Mouse (Mus musculus): ENCODE measurements around the gene Nceh1. TPM values are rescaled to one million over a fixed set of nuclear protein-coding genes. Genes with fewer than 3 reads are reported as not detected.
A peak's percentile ranks its signal among the peaks of the same experiment; 100 is the strongest.
"Not testable (repeated sequence)": the region's sequence is repeated elsewhere in the genome, so short reads cannot be mapped to it uniquely, and the experiment has no call there.

Nceh1 gene
- polyA plus RNA-seq, 1 experiment from 2014 or later = 5.4 TPM

DNA sequence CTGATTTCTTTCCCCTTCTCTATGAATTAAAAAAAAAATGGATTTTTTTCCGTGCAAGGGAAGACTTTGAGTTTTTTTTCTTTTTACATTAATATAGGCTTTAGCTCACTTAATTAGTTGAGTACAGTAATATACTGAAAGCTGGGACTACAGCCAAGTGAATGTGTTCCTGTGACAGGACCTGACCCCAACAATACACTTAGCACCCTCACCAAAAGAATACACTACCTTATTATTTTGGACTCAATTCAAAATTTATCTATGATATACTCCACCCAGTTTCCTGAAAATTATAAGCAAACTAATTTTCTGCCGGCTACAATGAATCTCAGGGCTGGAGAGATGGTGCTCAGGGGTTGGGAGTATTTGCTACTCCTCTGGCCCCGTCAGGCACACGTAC, 86.4 kb downstream of the Nceh1 start:
- Histone ChIP-seq H3K4me2 (replicated peaks) (no peak overlapping the region), H3K27me3 (no peaks in the 10 kb centered on the region), H3K4me3 (replicated peaks) (no peak overlapping the region), H3K9ac (no peak overlapping the region), H3K9me3 (replicated peaks) (no peaks in the 10 kb centered on the region), H3K27ac (replicated peaks) (no peak overlapping the region), H3K4me1 (no peaks in the 10 kb centered on the region), H3K36me3 (no peaks in the 10 kb centered on the region)
- ATAC-seq (ENCODE audit: insufficient number of reproducible peaks, low FRiP score, low TSS enrichment, low read depth) = no peak
- WGBS = 79% methylated on average over 4 of the region's 4 CpGs

DNA sequence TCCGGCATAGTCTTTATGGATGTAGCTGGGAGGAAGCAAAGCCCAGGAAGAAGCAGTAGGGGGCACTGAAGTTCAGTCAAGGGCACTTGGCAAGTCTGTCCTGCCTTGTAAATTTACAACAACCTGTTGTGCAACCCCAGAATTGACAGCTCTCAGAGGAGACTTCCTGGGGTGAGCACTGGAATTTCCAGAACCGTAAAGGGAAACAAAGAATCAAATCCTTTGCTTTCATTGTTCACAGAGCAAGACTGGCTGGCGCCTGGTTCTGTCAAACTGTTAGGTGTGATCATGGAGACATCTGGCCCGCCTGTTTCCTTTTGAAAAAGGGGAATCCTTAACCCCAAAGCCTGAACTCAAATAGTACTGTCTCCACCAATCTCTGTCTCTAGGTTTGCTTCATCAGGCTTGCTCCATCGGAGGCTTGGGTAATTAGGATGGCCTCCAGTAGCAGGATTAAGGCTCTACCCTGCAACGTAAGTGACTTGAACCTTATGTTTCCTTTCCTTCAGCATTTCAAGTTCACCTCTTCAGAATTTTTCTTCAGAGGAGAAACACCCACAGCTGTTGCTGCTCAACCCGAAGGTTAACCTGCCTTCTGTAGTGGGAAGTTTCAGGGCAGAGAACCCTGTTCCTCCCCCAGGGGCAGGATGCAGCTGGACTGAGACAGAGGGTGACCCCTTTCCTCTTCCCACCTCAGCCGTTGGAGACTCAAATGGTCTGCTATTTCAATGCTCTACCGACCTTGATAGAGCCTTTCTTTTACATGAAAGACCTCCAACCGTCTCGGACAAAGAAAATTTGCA, 87.6 kb downstream of the Nceh1 start:
- 27% methylated on average over 11 of the region's 11 CpGs for WGBS
- Histone ChIP-seq H3K27ac (replicated peaks) (no peak overlapping the region; the same call in 1 of the 2 replicates), H3K36me3 (no peaks in the 10 kb centered on the region), H3K27me3 (no peaks in the 10 kb centered on the region), H3K9ac (no peak overlapping the region), H3K4me3 (replicated peaks) (no peak overlapping the region), H3K4me1 (no peaks in the 10 kb centered on the region), H3K4me2 (replicated peaks) (no peak overlapping the region), H3K9me3 (replicated peaks) (no peaks in the 10 kb centered on the region)
- no peak; the same call in 1 of the 2 replicates for ATAC-seq (ENCODE audit: insufficient number of reproducible peaks, low FRiP score, low TSS enrichment, low read depth)

DNA sequence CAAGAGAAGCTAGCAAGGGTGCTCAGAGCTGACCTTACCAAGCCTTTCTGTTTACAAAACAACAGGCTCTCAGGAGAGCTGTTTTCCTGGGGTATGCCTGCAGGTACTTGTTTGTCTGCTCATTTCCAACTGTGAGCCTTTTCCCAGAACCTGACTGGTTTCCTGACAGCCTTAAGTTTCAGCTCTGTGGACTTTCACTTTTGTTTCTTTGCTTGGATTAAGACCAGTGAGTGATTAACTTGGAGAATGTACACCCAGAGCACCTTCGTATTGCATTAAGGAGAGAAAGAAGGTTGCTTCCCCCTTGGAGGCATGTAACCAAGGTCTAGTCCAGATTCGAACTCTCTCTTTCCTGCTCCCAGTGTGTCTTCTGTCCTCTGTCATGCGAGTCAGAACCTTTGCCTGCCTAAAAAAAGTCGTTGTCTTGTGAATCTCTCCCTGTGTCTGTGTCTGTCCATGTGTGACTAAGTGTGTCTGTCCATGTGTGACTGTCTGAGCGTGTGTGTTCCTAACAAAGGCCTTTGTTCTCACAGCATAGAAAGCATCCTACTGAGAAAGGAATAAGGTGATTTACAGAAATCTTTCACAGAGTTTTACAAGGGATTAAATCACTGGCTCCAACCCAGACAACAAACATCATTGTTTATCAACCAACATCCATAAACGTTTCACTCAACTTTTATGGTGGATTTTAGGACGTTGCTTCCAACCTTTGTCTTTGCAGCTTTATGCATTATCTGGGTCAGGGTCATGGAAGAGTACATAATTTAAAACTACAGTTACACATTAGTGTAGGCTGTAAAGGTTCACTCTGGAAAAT, 90.4 kb downstream of the Nceh1 start:
- H3K4me1 ChIP-seq = no peaks in the 10 kb centered on the region
- no peaks in the 10 kb centered on the region for H3K9me3 ChIP-seq (replicated peaks)
- H3K9ac ChIP-seq = no peak overlapping the region
- H3K4me2 ChIP-seq (replicated peaks) = no peak overlapping the region
- no peaks in the 10 kb centered on the region for H3K27me3 ChIP-seq
- no peak for ATAC-seq (ENCODE audit: insufficient number of reproducible peaks, low FRiP score, low TSS enrichment, low read depth)
- H3K27ac ChIP-seq (replicated peaks) = no peak overlapping the region
- 28% methylated on average over 7 of the region's 7 CpGs for WGBS
- no peaks in the 10 kb centered on the region for H3K36me3 ChIP-seq
- no peak overlapping the region for H3K4me3 ChIP-seq (replicated peaks)

DNA sequence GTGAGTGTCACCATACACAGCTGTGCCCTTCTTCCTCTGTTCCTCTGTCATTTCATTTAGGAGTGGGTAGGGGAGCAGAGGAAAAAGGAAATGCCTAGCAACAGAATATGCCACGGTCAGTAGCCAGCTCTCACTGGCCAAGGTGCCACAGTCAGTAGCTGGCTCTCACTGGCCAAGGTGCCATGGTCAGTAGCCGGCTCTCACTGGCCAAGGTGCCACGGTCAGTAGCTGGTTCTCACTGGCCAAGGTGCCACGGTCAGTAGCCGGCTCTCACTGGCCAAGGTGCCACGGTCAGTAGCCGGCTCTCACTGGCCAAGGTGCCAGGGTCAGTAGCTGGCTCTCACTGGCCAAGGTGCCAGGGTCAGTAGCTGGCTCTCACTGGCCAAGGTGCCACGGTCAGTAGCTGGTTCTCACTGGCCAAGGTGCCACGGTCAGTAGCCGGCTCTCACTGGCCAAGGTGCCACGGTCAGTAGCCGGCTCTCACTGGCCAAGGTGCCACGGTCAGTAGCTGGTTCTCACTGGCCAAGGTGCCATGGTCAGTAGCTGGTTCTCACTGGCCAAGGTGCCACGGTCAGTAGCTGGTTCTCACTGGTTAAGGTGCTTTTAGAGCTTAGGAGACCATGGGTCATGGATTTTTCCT, 96.6 kb downstream of the Nceh1 start:
- not testable (repeated sequence) for H3K9ac ChIP-seq; H3K27me3 ChIP-seq; H3K4me1 ChIP-seq; H3K36me3 ChIP-seq; ATAC-seq (ENCODE audit: insufficient number of reproducible peaks, low FRiP score, low TSS enrichment, low read depth); H3K4me2 ChIP-seq (replicated peaks); H3K4me3 ChIP-seq (replicated peaks); H3K27ac ChIP-seq (replicated peaks); H3K9me3 ChIP-seq (replicated peaks)
- 94% methylated on average over 14 of the region's 14 CpGs for WGBS

DNA sequence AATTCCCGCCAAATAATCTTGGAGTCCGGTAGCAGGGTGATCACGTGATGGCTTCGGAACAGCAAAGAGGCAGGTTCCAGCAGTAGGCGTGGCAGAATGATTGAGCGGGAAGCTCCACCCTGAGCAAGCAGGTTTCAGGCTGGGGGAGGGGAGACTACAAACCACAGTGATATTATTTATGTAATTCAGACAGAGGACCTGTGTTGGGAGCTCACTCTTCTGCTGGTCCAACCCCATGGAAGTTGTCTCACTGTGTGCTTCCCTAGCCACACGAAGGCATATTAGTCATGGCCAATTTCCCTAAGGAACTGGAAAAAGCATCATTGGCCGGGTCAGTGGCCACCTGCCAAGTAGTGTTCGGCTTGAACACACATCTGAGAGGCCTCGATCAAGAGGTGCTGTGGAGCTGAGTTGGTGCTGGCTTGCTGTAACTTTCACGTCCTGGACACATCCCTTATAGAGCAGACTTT, 97.5 kb downstream of the Nceh1 start:
- no peak overlapping the region for H3K4me2 ChIP-seq (replicated peaks)
- no peak overlapping the region for H3K4me3 ChIP-seq (replicated peaks)
- H3K27ac ChIP-seq (replicated peaks) = no peak overlapping the region
- H3K9me3 ChIP-seq (replicated peaks) = no peaks in the 10 kb centered on the region
- H3K27me3 ChIP-seq = no peaks in the 10 kb centered on the region
- H3K36me3 ChIP-seq = no peaks in the 10 kb centered on the region
- no peak overlapping the region for H3K9ac ChIP-seq
- 0 out of 2 replicates have a peak, but pooled peaks have one; percentile 29 for ATAC-seq (ENCODE audit: insufficient number of reproducible peaks, low FRiP score, low TSS enrichment, low read depth)
- 59% methylated on average over 11 of the region's 11 CpGs for WGBS
- H3K4me1 ChIP-seq = peaks cover 8% of the 10 kb centered on the region

DNA sequence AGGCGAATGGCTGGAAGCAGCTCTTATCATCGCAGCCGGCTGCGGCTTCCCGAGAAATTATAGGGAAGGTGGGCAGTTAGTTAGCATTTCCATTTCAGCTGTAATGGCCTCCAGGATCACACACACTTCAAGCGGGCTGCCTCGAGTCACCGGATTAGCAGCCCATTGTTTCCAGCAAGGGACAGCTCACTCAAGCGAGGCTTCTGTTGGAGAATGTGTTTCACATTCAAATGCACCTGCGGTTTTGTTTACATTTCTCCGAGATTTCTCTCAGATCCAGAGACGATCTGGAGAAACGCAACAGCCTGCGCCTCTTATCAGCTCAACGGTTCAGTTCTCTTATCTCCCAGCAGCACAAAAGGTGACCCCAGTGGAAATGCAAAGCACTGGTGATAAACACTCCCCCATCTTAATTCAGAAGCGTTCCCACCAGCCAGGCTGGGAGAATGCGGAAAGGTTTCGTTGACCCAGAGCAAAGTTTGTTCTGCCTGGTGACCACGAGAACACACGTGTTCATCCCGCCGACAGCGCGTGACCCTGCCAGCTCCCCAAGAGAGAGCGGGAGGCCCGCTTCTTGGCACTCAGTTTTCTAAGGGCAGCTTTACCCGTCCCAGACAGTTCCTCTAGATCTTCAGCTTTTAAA, 100.4 kb downstream of the Nceh1 start:
- Histone ChIP-seq H3K27ac (replicated peaks) (no peak overlapping the region), H3K4me3 (replicated peaks) (peak overlapping the region; percentile 22; the same call in 1 of the 2 replicates), H3K9me3 (replicated peaks) (no peaks in the 10 kb centered on the region), H3K9ac (no peak overlapping the region), H3K27me3 (no peaks in the 10 kb centered on the region), H3K36me3 (no peaks in the 10 kb centered on the region), H3K4me2 (replicated peaks) (peak overlapping the region; percentile 51), H3K4me1 (peaks cover 8% of the 10 kb centered on the region)
- no peak for ATAC-seq (ENCODE audit: insufficient number of reproducible peaks, low FRiP score, low TSS enrichment, low read depth)
- WGBS = 3% methylated on average over 27 of the region's 27 CpGs

DNA sequence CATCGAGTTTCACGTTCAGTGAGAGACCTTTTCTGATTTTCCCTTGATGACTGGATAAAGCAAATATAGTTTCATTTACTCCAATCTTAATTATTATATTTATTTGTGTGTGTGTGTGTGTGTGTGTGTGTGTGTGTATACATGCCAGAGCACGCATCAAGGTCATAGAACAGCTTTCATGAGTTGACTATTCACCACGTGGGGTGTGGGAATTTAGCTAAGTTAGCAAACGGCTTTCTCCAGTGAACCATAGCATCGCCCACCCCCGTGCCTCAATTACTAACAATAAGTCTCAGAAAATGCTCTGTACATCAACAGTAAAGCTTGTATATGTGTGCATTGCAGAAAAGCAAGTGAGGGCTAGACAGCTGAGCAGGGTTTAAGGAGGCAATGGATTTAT, 101.0 kb downstream of the Nceh1 start:
- H3K27me3 ChIP-seq = no peaks in the 10 kb centered on the region
- H3K27ac ChIP-seq (replicated peaks) = no peak overlapping the region
- no peaks in the 10 kb centered on the region for H3K9me3 ChIP-seq (replicated peaks)
- H3K4me3 ChIP-seq (replicated peaks) = no peak overlapping the region
- 54% methylated on average over 7 of the region's 7 CpGs for WGBS
- no peak overlapping the region for H3K9ac ChIP-seq
- peak overlapping the region; percentile 51 for H3K4me2 ChIP-seq (replicated peaks)
- no peak for ATAC-seq (ENCODE audit: insufficient number of reproducible peaks, low FRiP score, low TSS enrichment, low read depth)
- H3K36me3 ChIP-seq = no peaks in the 10 kb centered on the region
- peaks cover 8% of the 10 kb centered on the region for H3K4me1 ChIP-seq

DNA sequence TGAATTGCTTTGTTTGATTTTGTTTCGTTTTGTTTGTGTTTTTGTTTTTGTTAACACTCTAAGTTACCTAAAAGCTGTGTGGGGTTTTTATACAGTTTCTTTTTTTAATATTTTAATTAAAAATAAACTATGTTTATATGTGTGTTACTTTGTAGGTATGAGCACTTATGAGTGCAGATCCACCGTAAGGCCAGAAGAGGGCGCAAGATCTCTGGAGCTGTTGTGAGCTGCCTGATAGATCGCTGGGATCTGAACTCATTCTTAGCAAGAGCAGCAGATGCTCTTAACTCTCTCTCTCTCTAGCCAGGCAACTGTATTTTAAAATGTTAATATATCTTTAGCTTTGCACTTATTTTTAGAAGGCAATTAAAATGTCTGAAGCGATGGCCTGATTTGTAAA, 101.5 kb downstream of the Nceh1 start:
- no peak for ATAC-seq (ENCODE audit: insufficient number of reproducible peaks, low FRiP score, low TSS enrichment, low read depth)
- H3K4me1 ChIP-seq = peaks cover 8% of the 10 kb centered on the region
- H3K4me3 ChIP-seq (replicated peaks) = no peak overlapping the region
- WGBS = 92% methylated on average over 5 of the region's 5 CpGs
- H3K9me3 ChIP-seq (replicated peaks) = no peaks in the 10 kb centered on the region
- H3K27me3 ChIP-seq = no peaks in the 10 kb centered on the region
- no peak overlapping the region for H3K27ac ChIP-seq (replicated peaks)
- H3K4me2 ChIP-seq (replicated peaks) = no peak overlapping the region
- no peak overlapping the region for H3K9ac ChIP-seq
- no peaks in the 10 kb centered on the region for H3K36me3 ChIP-seq

DNA sequence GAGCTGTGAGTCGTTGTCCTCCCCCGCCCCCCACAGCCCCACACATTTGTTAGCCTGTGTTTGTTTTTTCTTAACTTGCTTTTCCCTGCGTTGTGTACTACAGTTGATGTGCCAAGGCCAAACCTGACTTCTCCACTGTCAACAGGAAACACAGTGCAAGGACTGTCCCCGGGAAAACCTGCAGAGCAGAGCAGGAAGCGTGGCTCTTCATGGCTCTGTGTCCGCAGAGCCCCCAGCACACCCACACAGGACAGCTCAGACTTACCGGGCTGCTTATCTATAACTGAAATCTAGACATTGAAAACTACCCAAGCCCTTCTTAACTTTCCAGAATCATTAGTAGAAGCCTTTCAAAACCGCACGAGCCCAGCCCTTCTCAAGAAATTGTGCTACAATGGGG, 102.3 kb downstream of the Nceh1 start:
- H3K4me1 ChIP-seq = peaks cover 8% of the 10 kb centered on the region
- no peak overlapping the region for H3K4me2 ChIP-seq (replicated peaks)
- no peaks in the 10 kb centered on the region for H3K27me3 ChIP-seq
- H3K27ac ChIP-seq (replicated peaks) = no peak overlapping the region
- no peak overlapping the region for H3K9ac ChIP-seq
- no peaks in the 10 kb centered on the region for H3K36me3 ChIP-seq
- no peak overlapping the region for H3K4me3 ChIP-seq (replicated peaks)
- WGBS = 55% methylated on average over 9 of the region's 9 CpGs
- H3K9me3 ChIP-seq (replicated peaks) = no peaks in the 10 kb centered on the region
- no peak for ATAC-seq (ENCODE audit: insufficient number of reproducible peaks, low FRiP score, low TSS enrichment, low read depth)

DNA sequence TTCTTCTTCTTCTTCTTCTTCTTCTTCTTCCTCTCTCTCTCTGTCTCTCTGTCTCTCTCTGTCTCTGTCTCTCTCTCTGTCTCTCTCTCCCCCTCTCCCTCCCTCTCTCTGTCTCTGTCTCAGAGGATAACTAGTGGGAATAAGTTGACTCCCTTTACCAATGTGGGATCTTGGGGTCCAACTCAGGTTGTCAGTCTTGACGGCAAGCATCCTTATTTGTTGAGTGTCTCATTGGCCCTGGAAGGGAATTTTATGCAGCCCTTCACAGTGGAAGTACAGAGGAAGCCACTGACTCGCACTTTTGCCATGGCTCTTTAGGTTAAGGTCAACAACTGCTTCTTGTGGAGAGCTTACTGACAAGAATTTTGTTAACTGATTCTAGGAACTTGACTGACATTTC, 105.5 kb downstream of the Nceh1 start:
- 64% methylated on average over 2 of the region's 2 CpGs for WGBS

DNA sequence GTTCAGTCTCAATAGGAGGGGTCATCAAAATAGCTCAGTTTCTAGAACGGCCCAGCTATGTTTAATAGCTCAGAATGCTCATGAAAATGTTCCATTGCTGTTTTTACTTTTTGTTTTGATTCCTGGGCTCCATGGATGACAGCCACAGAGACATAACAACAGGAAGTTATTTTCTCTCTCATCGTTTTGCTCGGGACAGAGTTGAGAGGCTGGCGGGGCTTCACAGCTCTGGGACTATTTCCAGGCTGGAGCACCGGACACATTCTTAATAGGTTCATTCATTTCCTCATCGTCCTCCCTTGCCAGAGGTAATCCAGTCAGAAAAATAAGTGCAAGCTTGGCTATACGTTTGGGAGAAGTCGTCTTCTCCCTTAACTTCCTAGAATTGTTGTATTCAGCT, 106.1 kb downstream of the Nceh1 start:
- H3K4me2 ChIP-seq (replicated peaks) = no peak overlapping the region
- no peaks in the 10 kb centered on the region for H3K36me3 ChIP-seq
- H3K4me3 ChIP-seq (replicated peaks) = no peak overlapping the region
- no peaks in the 10 kb centered on the region for H3K9me3 ChIP-seq (replicated peaks)
- H3K9ac ChIP-seq = no peak overlapping the region
- no peak for ATAC-seq (ENCODE audit: insufficient number of reproducible peaks, low FRiP score, low TSS enrichment, low read depth)
- no peak overlapping the region for H3K27ac ChIP-seq (replicated peaks)
- no peaks in the 10 kb centered on the region for H3K27me3 ChIP-seq
- H3K4me1 ChIP-seq = no peaks in the 10 kb centered on the region
- WGBS = 37% methylated on average over 8 of the region's 8 CpGs

More for the DNA sequence above, 105.5 kb downstream of the Nceh1 start:
- Histone ChIP-seq H3K27me3 (no peaks in the 10 kb centered on the region), H3K4me1 (peaks cover 4% of the 10 kb centered on the region), H3K36me3 (no peaks in the 10 kb centered on the region), H3K9ac (no peak overlapping the region), H3K4me2 (replicated peaks) (no peak overlapping the region), H3K27ac (replicated peaks) (no peak overlapping the region), H3K4me3 (replicated peaks) (no peak overlapping the region), H3K9me3 (replicated peaks) (no peaks in the 10 kb centered on the region)
- ATAC-seq (ENCODE audit: insufficient number of reproducible peaks, low FRiP score, low TSS enrichment, low read depth) = no peak

All from embryonic facial prominence, embryonic 15.5 days (tissue).